Mouse (Mus musculus) bone marrow, adult 2 months (tissue): ENCODE measurements around the gene Dnal1. TPM values are rescaled to one million over a fixed set of nuclear protein-coding genes. Genes with fewer than 3 reads are reported as not detected.
"Not testable (repeated sequence)": the region's sequence is repeated elsewhere in the genome, so short reads cannot be mapped to it uniquely, and the experiment has no call there.

Source experiments
- H3K27ac ChIP-seq: fragments of 200-500 bp; 2 replicates; pipeline ENCODE4 v1.5.1; 2012; ENCODE audit warnings: low read depth, mild to moderate bottlenecking, control low read depth, inconsistent platforms, low read length; ENCODE audit not compliant: control insufficient read depth, poor library complexity, insufficient read depth
- H3K4me1 ChIP-seq: fragments of 200-500 bp; 2 replicates; pipeline ENCODE4 v1.6.1; 2011; ENCODE audit warnings: low read length; ENCODE audit not compliant: control insufficient read depth, insufficient read depth
- H3K4me3 ChIP-seq: fragments of 200-500 bp; replicated peaks from 2 replicates; pipeline ENCODE3; 2011; ENCODE audit warnings: mild to moderate bottlenecking, low read depth, low read length, control low read depth; ENCODE audit not compliant: control insufficient read depth
- CTCF ChIP-seq: fragments of 200-500 bp; IDR thresholded peaks from 2 replicates; pipeline ENCODE4 v1.5.1; 2011; ENCODE audit warnings: low read length, control low read depth; ENCODE audit not compliant: control insufficient read depth, insufficient read depth
- POLR2A ChIP-seq: fragments of 200-500 bp; IDR thresholded peaks from 2 replicates; pipeline ENCODE4 v1.6.1; 2011; ENCODE audit warnings: low read depth, mild to moderate bottlenecking, control low read depth, low read length, borderline replicate concordance; ENCODE audit not compliant: control insufficient read depth
- WGBS: fragments of 180-500 bp; shearing (Covaris S2); methylation state at CpG from one replicate; pipeline ENCODE4 v1.1.7; 2018; 5-methylcytosine and 5-hydroxymethylcytosine counted together
- polyA plus RNA-seq: library from polyadenylated mRNA; stranded (reverse); fragments of >200 nt; gene quantifications from 2 replicates; pipeline ENCODE4 v1.2.4, GENCODE M21; 2011; ENCODE audit warnings: low replicate concordance; ENCODE audit not compliant: missing spikeins, insufficient read depth, insufficient read length

Dnal1 gene
- polyA plus RNA-seq, 1 experiment: 0.60 TPM

GRCm38 (mm10) chr12:84083842-84084241 lies 30.3 kb upstream of the Dnal1 start:
- H3K4me1 ChIP-seq: no peaks in the 10 kb centered on the region
- no peak overlapping the region for H3K4me3 ChIP-seq
- TF ChIP-seq CTCF: no peak
- no peak for TF ChIP-seq POLR2A
- 82% methylated on average over 2 of the region's 2 CpGs for WGBS
- no peak overlapping the region for H3K27ac ChIP-seq

DNA sequence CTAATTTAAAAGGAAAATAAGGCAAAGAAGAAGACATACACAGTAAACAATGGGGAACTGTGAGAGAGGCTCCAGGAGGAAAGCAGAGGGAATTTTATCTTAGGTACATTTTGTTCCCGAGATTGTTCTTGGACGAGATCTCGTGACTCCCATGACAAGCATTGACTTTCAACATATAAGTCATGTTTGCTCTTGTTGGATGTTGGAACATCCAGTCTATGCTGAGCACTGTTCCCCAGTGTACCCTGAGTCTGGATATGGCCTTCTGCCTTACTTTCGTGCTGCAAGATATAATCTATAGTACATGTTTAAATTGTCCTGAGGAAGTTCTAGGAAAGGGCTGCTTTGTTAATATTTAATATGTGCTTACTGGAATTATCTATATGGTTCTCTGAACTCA lies 29.6 kb upstream of the Dnal1 start:
- TF ChIP-seq POLR2A (no peak), CTCF (no peak)
- no peaks in the 10 kb centered on the region for H3K4me1 ChIP-seq
- H3K27ac ChIP-seq: no peak overlapping the region
- H3K4me3 ChIP-seq: no peak overlapping the region
- 78% methylated on average over 4 of the region's 4 CpGs for WGBS

DNA sequence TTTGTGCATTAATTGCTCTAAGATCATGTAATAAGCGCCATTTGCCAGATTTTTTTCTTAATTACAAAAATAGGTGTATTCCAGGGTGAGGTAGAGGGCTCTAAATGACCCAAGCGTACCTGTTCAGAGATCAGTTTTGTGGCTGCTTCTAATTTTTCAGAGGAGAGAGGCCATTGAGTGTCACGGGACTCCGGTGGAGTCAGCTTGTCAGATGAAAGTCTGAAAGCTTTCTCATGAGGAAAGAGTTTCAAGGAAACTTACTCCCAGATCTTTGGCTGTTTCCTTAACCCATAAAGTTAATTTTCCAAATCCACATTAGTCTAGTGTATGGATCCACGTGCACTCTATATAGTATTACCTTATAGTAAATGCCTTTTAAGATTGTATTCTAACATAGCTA lies 19.5 kb upstream of the Dnal1 start:
- not testable (repeated sequence) for H3K4me1 ChIP-seq, H3K27ac ChIP-seq, H3K4me3 ChIP-seq
- 82% methylated on average over 5 of the region's 5 CpGs for WGBS

GRCm38 (mm10) chr12:84099605-84100004 lies 14.6 kb upstream of the Dnal1 start:
- Histone ChIP-seq H3K4me3 (no peak overlapping the region), H3K27ac (no peak overlapping the region), H3K4me1 (no peaks in the 10 kb centered on the region; the same call in 1 of the 2 replicates)
- no peak for TF ChIP-seq POLR2A
- no peak for TF ChIP-seq CTCF
- 73% methylated on average over 2 of the region's 2 CpGs for WGBS

GRCm38 (mm10) chr12:84100071-84100470 lies 14.1 kb upstream of the Dnal1 start:
- H3K4me1 ChIP-seq: no peaks in the 10 kb centered on the region; the same call in 1 of the 2 replicates
- WGBS: 47% methylated on average over 1 of the region's 1 CpGs
- TF ChIP-seq CTCF: no peak
- TF ChIP-seq POLR2A: no peak
- no peak overlapping the region for H3K27ac ChIP-seq
- no peak overlapping the region for H3K4me3 ChIP-seq

DNA sequence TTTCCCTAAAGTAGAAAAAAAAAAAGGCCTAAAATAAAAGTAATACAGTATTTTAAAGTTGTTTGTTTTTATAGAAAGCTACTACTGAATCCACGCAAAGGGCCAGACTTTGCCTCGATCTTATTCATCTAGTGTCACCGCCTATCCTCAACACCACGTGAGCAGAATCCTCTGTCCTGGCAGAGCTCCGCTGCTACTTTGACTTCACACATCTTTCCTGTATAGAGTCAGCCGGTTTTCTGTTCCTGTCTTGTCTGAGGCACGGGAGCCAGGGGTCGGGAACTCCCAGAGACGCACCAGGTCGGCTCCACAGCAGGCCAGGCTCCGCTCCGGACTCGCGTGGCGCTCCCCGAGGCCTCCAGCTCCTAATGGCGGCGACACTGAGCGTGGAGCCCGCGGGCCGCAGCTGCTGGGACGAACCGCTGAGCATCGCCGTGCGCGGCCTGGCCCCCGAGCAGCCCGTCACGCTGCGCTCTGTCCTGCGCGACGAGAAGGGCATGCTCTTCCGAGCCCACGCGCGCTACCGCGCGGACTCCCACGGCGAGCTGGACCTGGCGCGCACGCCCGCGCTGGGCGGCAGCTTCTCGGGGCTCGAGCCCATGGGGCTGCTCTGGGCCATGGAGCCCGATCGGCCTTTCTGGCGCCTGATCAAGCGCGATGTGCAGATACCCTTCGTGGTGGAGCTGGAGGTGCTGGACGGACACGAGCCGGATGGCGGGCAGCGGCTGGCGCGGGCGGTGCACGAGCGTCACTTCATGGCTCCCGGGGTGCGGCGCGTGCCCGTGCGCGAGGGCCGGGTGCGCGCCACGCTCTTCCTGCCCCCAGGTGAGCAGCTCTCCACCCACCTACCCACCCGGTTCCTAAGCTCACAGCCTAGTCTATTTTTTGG lies 13.3 kb upstream of the Dnal1 start, which contains the start of gene Acot6:
TSS of gene Acot6 (plus strand) at position 51 of the 889 bp plus-strand sequence.
- TF ChIP-seq POLR2A: 0 out of 2 replicates have a peak, but pooled peaks have one; percentile 15
- H3K4me3 ChIP-seq: peak within 1 kb of the TSS; percentile 61
- not testable (repeated sequence) for H3K4me1 ChIP-seq, H3K27ac ChIP-seq
- WGBS: 1% methylated on average over 80 of the region's 80 CpGs

DNA sequence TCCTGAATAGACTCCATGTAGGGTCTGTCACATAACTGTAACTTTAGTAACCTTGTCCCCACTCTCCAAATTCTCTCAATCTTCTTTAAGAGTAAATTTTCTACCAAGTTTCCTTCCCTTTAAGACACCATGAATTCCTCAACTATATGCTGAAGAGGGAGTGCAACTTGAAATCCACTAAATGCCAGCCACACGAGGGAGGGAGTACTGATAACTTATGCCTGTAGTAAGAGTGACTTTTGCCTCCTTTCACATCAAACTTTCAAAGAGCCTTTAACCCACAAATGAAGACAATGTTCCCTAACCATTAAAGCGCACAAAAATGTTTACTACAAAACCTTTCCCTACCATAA lies 12.7 kb upstream of the Dnal1 start:
- Histone ChIP-seq H3K4me1 (no peaks in the 10 kb centered on the region; the same call in 1 of the 2 replicates), H3K4me3 (peak overlapping the region; percentile 61), H3K27ac (no peak overlapping the region)
- no peak for TF ChIP-seq POLR2A
- no peak for TF ChIP-seq CTCF
- 52% methylated on average over 2 of the region's 2 CpGs for WGBS

DNA sequence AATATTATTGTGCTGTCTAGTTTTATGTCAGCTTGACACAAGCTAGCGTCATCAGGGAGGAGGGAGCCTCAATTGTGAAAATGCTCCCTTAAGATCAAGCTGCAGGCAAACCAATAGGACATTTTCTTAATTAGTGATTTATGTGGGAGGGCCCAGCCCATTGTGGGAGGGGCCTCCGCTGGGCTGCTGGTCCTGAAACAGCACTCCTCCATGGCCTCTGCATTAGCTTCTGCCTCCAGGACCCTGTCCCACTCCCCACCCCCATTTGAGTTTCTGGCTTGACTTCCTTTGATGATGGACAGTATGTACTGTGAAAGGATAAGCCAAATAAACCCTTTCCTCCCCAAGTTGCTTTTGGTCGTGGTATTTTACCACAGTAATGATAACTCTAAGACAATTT lies 7.2 kb upstream of the Dnal1 start:
- no peaks in the 10 kb centered on the region; the same call in 1 of the 2 replicates for H3K4me1 ChIP-seq
- TF ChIP-seq POLR2A (no peak), CTCF (no peak)
- WGBS: 88% methylated on average over 3 of the region's 3 CpGs
- H3K27ac ChIP-seq: no peak overlapping the region
- no peak overlapping the region for H3K4me3 ChIP-seq

GRCm38 (mm10) chr12:84107692-84108091 lies 6.5 kb upstream of the Dnal1 start:
- no peak overlapping the region for H3K4me3 ChIP-seq
- H3K27ac ChIP-seq: no peak overlapping the region
- H3K4me1 ChIP-seq: no peaks in the 10 kb centered on the region; the same call in 1 of the 2 replicates
- WGBS: 24% methylated on average over 1 of the region's 1 CpGs
- TF ChIP-seq POLR2A: no peak
- TF ChIP-seq CTCF: no peak
